Mouse (Mus musculus): ENCODE data around the gene Frem2.

The Frem2 gene

GRCm38 (mm10) chr3:53620355-53620754 lies 36.8 kb downstream of the Frem2 start:
- no peak for DNase-seq (ENCODE audit: low spot score in 2 of 2)

- no peak for DNase-seq (ENCODE audit: low spot score in 2 of 2)
Measured at GRCm38 (mm10) chr3:53611106-53611505, 46.0 kb downstream of the Frem2 start.

DNA sequence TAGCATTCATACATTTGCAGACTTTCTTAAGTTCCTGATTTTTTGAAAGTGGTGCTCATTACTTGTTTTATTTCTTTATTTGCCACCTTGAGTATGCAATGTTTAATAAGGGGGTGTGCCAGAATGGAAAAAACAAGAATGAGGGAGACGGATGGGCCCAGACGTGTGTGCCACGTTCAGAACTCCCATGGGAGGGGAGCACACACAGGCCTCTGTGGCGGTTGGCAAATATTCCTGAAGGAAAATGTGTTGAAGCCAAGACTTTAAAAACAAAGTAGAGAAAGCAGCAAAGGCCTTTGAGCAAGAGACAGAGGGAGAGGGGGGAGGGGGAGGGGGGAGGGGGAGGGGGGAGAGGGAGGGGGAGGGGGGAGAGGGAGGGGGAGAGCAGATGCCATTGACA lies 47.3 kb downstream of the Frem2 start:
- DNase-seq (ENCODE audit: low spot score in 2 of 2): no peak

GRCm38 (mm10) chr3:53600140-53600539 lies 57.0 kb downstream of the Frem2 start:
- DNase-seq (ENCODE audit: low spot score in 2 of 2): no peak

GRCm38 (mm10) chr3:53599315-53599714 lies 57.8 kb downstream of the Frem2 start:
- DNase-seq (ENCODE audit: low spot score in 2 of 2): no peak

DNA sequence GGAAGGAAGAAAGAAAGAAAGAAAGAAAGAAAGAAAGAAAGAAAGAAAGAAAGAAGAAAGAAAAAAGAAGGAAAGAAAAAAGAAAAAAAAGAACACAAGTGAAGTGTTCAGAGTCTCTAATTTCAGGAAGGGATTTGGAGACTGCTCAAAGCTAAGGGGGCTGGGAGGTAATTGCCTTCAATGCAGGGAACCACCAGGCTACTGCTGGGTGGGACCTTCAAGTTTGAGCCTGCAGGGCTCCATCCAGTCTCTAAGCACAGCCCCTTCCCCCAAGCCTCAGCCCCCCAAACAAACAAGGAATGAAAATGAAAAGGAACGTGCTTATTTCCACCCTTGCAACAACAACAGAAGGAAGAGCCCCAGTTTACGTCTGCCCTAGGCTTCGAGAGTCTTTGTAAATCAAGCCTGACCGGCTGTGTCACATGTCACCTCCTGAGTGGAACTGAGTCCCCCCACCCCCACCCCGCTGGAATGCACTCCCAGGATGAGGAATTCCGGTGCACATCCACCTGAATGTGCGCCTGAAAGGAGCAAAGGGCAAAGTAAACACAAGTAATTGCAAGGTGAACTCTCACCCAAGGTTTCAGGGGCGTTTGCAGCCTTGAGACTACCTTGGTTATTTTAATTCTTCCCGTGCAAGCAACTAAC lies 58.9 kb downstream of the Frem2 start:
- DNase-seq (ENCODE audit: low spot score in 2 of 2): no peak

- DNase-seq (ENCODE audit: low spot score in 2 of 2): no peak
Measured at GRCm38 (mm10) chr3:53594471-53594870, 62.7 kb downstream of the Frem2 start.

GRCm38 (mm10) chr3:53593718-53594117 lies 63.4 kb downstream of the Frem2 start:
- DNase-seq (ENCODE audit: low spot score in 2 of 2): no peak

DNA sequence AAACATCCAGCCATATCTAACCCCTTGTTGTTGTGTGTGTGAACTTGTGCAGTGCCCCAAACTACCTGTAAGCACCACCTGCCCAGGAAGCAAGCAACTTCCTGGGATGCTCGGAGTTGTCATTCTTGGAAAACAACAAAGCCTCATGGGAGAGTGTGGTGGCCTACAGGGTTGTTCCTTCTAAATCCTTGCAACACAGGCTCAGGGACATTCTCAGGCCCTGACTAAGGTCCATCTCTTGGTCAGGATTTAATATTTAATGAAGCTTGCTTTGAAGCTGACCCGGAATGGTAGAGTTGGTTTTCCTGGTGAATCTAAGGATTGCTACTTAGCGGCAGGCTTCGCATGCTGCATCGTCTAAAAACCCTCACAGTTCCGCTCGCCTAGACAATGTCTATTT lies 65.1 kb downstream of the Frem2 start:
- DNase-seq (ENCODE audit: low spot score in 2 of 2): no peak

- DNase-seq (ENCODE audit: low spot score in 2 of 2): peak in 1 of 2 experiments; percentile 54
Measured at GRCm38 (mm10) chr3:53590139-53590621, 67.0 kb downstream of the Frem2 start.

GRCm38 (mm10) chr3:53583248-53583647 lies 73.9 kb downstream of the Frem2 start:
- DNase-seq (ENCODE audit: low spot score in 2 of 2): no peak

DNA sequence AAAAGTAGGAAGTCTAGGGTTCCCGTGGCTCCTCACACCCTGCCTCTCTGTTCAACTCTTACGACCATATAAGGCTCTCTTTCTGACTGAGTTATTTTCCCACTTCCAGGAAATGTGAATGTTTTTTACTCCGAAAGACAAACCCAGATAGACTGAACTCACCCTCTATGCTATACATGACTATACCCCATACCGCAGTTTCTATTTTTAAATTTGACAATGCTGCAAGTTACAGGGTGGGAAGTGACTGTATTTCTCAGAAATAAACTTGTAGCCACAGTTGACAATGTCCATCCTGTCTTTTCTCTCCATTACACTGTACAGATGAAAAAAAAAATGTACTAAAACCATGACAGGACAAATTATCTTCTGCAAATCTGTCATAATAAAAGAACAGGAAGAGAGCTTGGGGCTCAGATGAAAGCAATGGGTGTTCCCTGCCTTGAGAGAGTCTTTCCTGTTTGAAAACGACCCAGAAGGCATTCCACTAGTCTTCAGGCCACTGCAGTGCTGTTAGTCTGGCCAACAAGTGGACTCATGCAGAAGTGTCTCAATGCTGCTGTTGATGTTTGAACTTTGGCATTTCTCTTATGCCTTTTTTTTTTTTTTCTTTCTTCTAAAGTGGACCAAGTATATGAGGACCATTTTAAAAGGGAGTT lies 76.4 kb downstream of the Frem2 start:
- DNase-seq (ENCODE audit: low spot score in 2 of 2): no peak

GRCm38 (mm10) chr3:53579121-53579704 lies 77.9 kb downstream of the Frem2 start:
- no peak for DNase-seq (ENCODE audit: low spot score in 2 of 2)

DNA sequence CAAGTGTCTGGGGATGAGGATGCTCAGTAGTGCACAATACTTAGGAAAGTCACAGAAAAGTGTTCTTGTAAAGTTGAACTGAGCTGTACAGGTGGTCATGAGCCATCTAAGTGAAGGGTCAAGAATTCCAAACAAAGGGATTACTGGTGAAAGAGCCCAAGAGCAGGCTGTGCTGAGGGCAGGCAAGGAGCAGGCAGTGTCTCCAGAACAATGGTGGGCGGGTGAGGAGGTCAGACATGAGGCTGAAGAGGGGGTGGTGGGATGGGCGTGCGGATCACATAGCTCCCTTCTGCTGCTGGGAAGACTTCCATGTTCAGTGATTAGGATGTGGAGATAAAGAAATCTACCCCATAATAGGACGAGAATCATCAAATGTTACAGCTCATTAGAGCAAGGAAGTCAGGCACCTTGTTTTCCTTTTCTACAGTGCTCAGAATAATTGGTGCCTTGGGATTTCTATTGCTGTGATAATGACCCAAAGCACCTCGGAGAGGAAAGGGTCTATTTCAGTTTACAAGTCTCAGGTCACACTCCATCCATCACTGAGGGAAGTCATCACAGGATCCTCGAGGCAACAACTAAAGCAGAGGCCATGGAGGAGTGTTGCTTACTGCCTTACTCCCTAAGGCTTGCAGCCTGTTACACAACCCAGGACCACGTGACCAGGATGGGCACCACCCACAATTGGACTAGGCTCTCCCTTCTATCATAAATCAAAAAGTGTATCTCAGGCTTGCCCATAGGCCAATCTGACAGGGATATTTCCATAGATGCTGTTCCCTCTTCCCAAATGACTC lies 80.6 kb downstream of the Frem2 start:
- no peak for DNase-seq (ENCODE audit: low spot score in 2 of 2)

DNA sequence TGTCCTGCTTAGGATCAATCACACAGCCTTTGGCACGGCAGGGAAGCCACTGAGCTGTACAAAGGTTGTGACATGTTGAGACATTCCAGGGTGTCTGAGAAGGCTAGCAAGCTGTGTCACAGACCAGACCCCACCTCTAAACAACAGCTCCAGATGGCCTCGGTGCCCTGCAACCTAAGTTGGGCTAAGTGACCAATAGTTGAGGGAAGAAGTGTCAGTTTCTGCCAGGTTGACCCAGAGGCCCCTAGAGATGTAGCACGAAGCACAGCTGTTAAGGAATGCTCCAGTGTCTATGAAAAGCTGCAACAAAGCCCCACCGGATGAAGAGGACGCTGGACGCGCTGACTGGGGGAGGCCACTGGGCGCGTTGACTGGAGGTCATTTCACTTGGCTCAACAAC lies 83.0 kb downstream of the Frem2 start:
- DNase-seq (ENCODE audit: low spot score in 2 of 2): no peak

DNA sequence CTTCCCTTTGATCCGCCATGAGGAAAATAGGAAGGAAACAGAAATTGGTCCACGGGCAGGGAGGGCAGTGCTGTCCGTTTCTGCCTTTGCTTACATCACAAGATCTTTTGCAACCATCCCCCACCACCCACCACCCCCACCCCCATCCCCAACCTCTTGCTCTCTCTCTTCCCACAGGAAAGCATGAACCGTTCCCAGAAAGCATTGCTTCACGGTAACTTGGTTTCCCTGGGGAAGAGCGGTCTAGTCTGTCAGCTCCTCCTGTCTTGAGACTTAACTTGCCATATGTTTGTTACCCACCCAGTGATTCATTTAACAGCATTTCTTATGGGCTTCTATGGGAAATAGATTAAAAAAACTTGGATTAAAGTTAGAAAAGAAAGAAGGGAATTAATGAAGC lies 85.5 kb downstream of the Frem2 start:
- DNase-seq (ENCODE audit: low spot score in 2 of 2): no peak

- DNase-seq (ENCODE audit: low spot score in 2 of 2): no peak
Measured at GRCm38 (mm10) chr3:53564521-53564920, 92.6 kb downstream of the Frem2 start.

GRCm38 (mm10) chr3:53563746-53564145 lies 93.4 kb downstream of the Frem2 start:
- DNase-seq (ENCODE audit: low spot score in 2 of 2): peak in 1 of 2 experiments; percentile 12

GRCm38 (mm10) chr3:53561813-53562212 lies 95.3 kb downstream of the Frem2 start:
- no peak for DNase-seq (ENCODE audit: low spot score in 2 of 2)

GRCm38 (mm10) chr3:53559056-53559455 lies 98.1 kb downstream of the Frem2 start:
- no peak for DNase-seq (ENCODE audit: low spot score in 2 of 2)

- no peak for DNase-seq (ENCODE audit: low spot score in 2 of 2)
Measured at GRCm38 (mm10) chr3:53558230-53558629, 98.9 kb downstream of the Frem2 start.

Data from frontal cortex, postnatal 14 days (tissue).